Comparison of ENCODE assay signal across 8 mouse cellular contexts in the genomic region with DNA sequence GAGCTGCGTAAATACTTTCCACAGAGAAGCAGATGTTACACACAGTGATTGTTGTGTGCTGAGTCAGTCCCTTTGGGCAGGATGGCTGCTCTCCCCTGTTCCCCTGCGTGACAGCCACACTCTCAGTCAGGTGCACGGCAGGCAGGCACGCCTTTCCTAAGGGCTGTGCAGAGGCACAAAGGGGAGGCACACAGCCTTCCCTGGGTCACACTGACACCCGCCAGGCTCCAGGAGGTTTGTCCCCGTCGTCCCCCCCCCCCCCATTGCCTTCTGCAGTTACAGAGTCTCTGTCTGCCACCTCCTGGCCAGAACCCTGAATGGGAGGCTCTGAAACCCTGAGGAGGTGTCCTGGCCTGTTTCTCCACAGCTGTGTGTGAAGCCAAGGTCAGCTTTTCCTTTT.
DNase-seq lines count a peak whose midpoint lies in the region; ATAC-seq and TF ChIP-seq lines count a peak whose summit lies in the region.

No protein-coding gene starts in this region.

- TF ChIP-seq POLR2A in brain, embryonic 14.5 days (IDR thresholded peaks at IDR 0.05; ENCODE audit: borderline replicate concordance, extremely low read depth, insufficient read depth, insufficient read length, poor library complexity, severe bottlenecking), result no peak

- no peak overlapping the region for H3K9ac ChIP-seq in forebrain, embryonic 16.5 days (replicated peaks; ENCODE audit: low read depth, low read length)
- H3K9ac ChIP-seq in midbrain, embryonic 15.5 days, result no peak overlapping the region
- H3K9ac ChIP-seq in hindbrain, embryonic 16.5 days (ENCODE audit: low read depth, low read length), result 0 out of 2 replicates have a peak overlapping the region, but pooled peaks have one; percentile 22

- peaks cover 48% of the 10 kb centered on the region for H3K4me1 ChIP-seq in forebrain, embryonic 10.5 days
- peaks cover under 1% of the 10 kb centered on the region for H3K4me1 ChIP-seq in forebrain, embryonic 16.5 days (replicated peaks; ENCODE audit: control insufficient read depth, insufficient read depth, low read length)
- H3K4me1 ChIP-seq in midbrain, embryonic 10.5 days, result peaks cover 24% of the 10 kb centered on the region
- 0 out of 2 replicates have a peak, but pooled peaks cover 7% of the 10 kb centered on the region for H3K4me1 ChIP-seq in midbrain, embryonic 15.5 days
- no peaks in the 10 kb centered on the region for H3K4me1 ChIP-seq in hindbrain, embryonic 16.5 days (ENCODE audit: control insufficient read depth, insufficient read depth, low read depth, low read length)

- no peak; the same call in 1 of the 2 replicates for ATAC-seq in forebrain, embryonic 16.5 days
- ATAC-seq in midbrain, embryonic 15.5 days (replicated peaks), result no peak; the same call in 1 of the 2 replicates
- no peak for ATAC-seq in hindbrain, embryonic 16.5 days

- peak overlapping the region; percentile 77 for H3K27ac ChIP-seq in forebrain, embryonic 10.5 days
- no peak overlapping the region for H3K27ac ChIP-seq in forebrain, embryonic 16.5 days (ENCODE audit: low read length)
- H3K27ac ChIP-seq in midbrain, embryonic 10.5 days (replicated peaks), result no peak overlapping the region; the same call in 1 of the 2 replicates
- no peak overlapping the region for H3K27ac ChIP-seq in midbrain, embryonic 15.5 days
- H3K27ac ChIP-seq in hindbrain, embryonic 16.5 days (ENCODE audit: low read depth, low read length), result no peak overlapping the region

- no peak overlapping the region for H3K4me3 ChIP-seq in forebrain, embryonic 10.5 days
- H3K4me3 ChIP-seq in forebrain, embryonic 16.5 days (replicated peaks; ENCODE audit: low read length), result no peak overlapping the region
- H3K4me3 ChIP-seq in midbrain, embryonic 10.5 days, result no peak overlapping the region
- no peak overlapping the region for H3K4me3 ChIP-seq in midbrain, embryonic 15.5 days
- no peak overlapping the region for H3K4me3 ChIP-seq in hindbrain, embryonic 16.5 days (ENCODE audit: low read length)

- H3K36me3 ChIP-seq in forebrain, embryonic 10.5 days (replicated peaks), result no peaks in the 10 kb centered on the region
- no peaks in the 10 kb centered on the region for H3K36me3 ChIP-seq in forebrain, embryonic 16.5 days (ENCODE audit: control insufficient read depth, insufficient read depth)
- H3K36me3 ChIP-seq in midbrain, embryonic 10.5 days, result no peaks in the 10 kb centered on the region
- no peaks in the 10 kb centered on the region for H3K36me3 ChIP-seq in midbrain, embryonic 15.5 days (replicated peaks)
- no peaks in the 10 kb centered on the region for H3K36me3 ChIP-seq in hindbrain, embryonic 16.5 days (ENCODE audit: control insufficient read depth, insufficient read depth, low read length)

- peak; percentile 48 for TF ChIP-seq CTCF in brain, embryonic 14.5 days (IDR thresholded peaks at IDR 0.05; ENCODE audit: borderline replicate concordance, extremely low read depth, insufficient read depth, insufficient read length)

- 29% methylated on average over 7 of the region's 7 CpGs for WGBS in forebrain, embryonic 10.5 days
- 14% methylated on average over 7 of the region's 7 CpGs for WGBS in forebrain, embryonic 16.5 days
- 27% methylated on average over 7 of the region's 7 CpGs for WGBS in midbrain, embryonic 10.5 days
- 25% methylated on average over 7 of the region's 7 CpGs for WGBS in midbrain, embryonic 15.5 days
- 19% methylated on average over 7 of the region's 7 CpGs for WGBS in hindbrain, embryonic 16.5 days

- H3K27me3 ChIP-seq in forebrain, embryonic 10.5 days (ENCODE audit: poor library complexity, severe bottlenecking), result peaks cover 42% of the 10 kb centered on the region
- H3K27me3 ChIP-seq in forebrain, embryonic 16.5 days (replicated peaks; ENCODE audit: control insufficient read depth, insufficient read depth, low read length), result peaks cover 6% of the 10 kb centered on the region; the same call in 1 of the 2 replicates
- H3K27me3 ChIP-seq in midbrain, embryonic 10.5 days (ENCODE audit: low read depth, poor library complexity, severe bottlenecking), result peaks cover 33% of the 10 kb centered on the region
- no peaks in the 10 kb centered on the region for H3K27me3 ChIP-seq in midbrain, embryonic 15.5 days (replicated peaks)
- H3K27me3 ChIP-seq in hindbrain, embryonic 16.5 days (replicated peaks; ENCODE audit: control insufficient read depth, insufficient read depth, low read length), result no peaks in the 10 kb centered on the region

- H3K9me3 ChIP-seq in forebrain, embryonic 10.5 days, result no peaks in the 10 kb centered on the region
- H3K9me3 ChIP-seq in forebrain, embryonic 16.5 days (ENCODE audit: control insufficient read depth, low read length), result no peaks in the 10 kb centered on the region
- no peaks in the 10 kb centered on the region for H3K9me3 ChIP-seq in midbrain, embryonic 10.5 days (replicated peaks)
- no peaks in the 10 kb centered on the region for H3K9me3 ChIP-seq in midbrain, embryonic 15.5 days
- H3K9me3 ChIP-seq in hindbrain, embryonic 16.5 days (ENCODE audit: control insufficient read depth, low read length), result no peaks in the 10 kb centered on the region

- no peak overlapping the region for H3K4me2 ChIP-seq in forebrain, embryonic 16.5 days (ENCODE audit: low read length)
- no peak overlapping the region for H3K4me2 ChIP-seq in midbrain, embryonic 15.5 days
- H3K4me2 ChIP-seq in hindbrain, embryonic 16.5 days (ENCODE audit: low read length), result no peak overlapping the region

- DNase-seq in forebrain, embryonic 10.5 days (ENCODE audit: extremely low spot score, low spot score), result peak; percentile 42
- peak; percentile 48 for DNase-seq in midbrain, embryonic 10.5 days (ENCODE audit: low spot score)
- peak; percentile 42 for DNase-seq in brain, embryonic 14.5 days (ENCODE audit: low read depth)
- no peak for DNase-seq in spleen, postnatal 36 days (ENCODE audit: low spot score in 2 of 2)
- DNase-seq in frontal cortex, postnatal 14 days (ENCODE audit: low spot score in 2 of 2), result no peak

Comparison
In these comparisons a context has a peak if more than half of its experiments do, and no peak if none do; other contexts are left out.
1. DNase-seq: peak in forebrain, embryonic 10.5 days (single experiment), midbrain, embryonic 10.5 days (single experiment) and brain, embryonic 14.5 days (single experiment); none in spleen, postnatal 36 days (0 of 2) and frontal cortex, postnatal 14 days (0 of 2).